Mouse (Mus musculus) heart, adult 2 months (tissue): ENCODE results near the gene Snrpd3. TPM values are rescaled to one million over a fixed set of nuclear protein-coding genes. Genes with fewer than 3 reads are reported as not detected.

ENCODE experiments used
- DNase-seq, 2 experiments: peaks; one replicate each; pipeline ENCODE4 v3.0.0; 2021
- H3K27ac ChIP-seq: fragments of 200-600 bp; 2 replicates; pipeline ENCODE4 v1.8.1; 2022
- H3K27me3 ChIP-seq: fragments of 200-500 bp; 2 replicates; pipeline ENCODE4 v1.6.1; 2012; ENCODE audit warnings: mild to moderate bottlenecking, low read length, inconsistent platforms, mixed read lengths; ENCODE audit not compliant: control insufficient read depth, insufficient read depth
- H3K36me3 ChIP-seq: fragments of 200-500 bp; 2 replicates; pipeline ENCODE4 v1.6.1; 2012; ENCODE audit warnings: low read length, inconsistent platforms; ENCODE audit not compliant: control insufficient read depth, insufficient read depth
- H3K4me1 ChIP-seq: fragments of 200-500 bp; 2 replicates; pipeline ENCODE4 v1.6.1; 2011; ENCODE audit warnings: low read length; ENCODE audit not compliant: control insufficient read depth, insufficient read depth
- H3K4me3 ChIP-seq: fragments of 200-600 bp; 2 replicates; pipeline ENCODE4 v1.8.1; 2022
- H3K79me2 ChIP-seq: fragments of 200-500 bp; replicated peaks from 2 replicates; pipeline ENCODE4 v1.6.1; 2012; ENCODE audit warnings: mild to moderate bottlenecking, inconsistent platforms, low read length, moderate library complexity, mixed read lengths; ENCODE audit not compliant: control insufficient read depth, insufficient read depth
- H3K9ac ChIP-seq: fragments of 200-500 bp; 2 replicates; pipeline ENCODE4 v1.6.1; 2012; ENCODE audit warnings: low read depth, mild to moderate bottlenecking, control low read depth, inconsistent platforms, low read length, mixed read lengths
- CTCF ChIP-seq: fragments of 200-600 bp; IDR thresholded peaks from 2 replicates; pipeline ENCODE4 v1.8.1; 2022; ENCODE audit warnings: antibody characterized with exemption, mild to moderate bottlenecking, moderate library complexity
- EP300 ChIP-seq: fragments of 200-500 bp; IDR thresholded peaks from 2 replicates; pipeline ENCODE4 v1.6.1; 2011; ENCODE audit warnings: low read depth, low read length, control low read depth; ENCODE audit not compliant: insufficient read depth
- POLR2A ChIP-seq: fragments of 200-500 bp; IDR thresholded peaks from 2 replicates; pipeline ENCODE4 v1.6.1; 2011; ENCODE audit warnings: mild to moderate bottlenecking, low read depth, low read length, control low read depth; ENCODE audit not compliant: insufficient read depth
- WGBS: fragments of 180-500 bp; shearing (Covaris S2); methylation state at CpG from one replicate; pipeline ENCODE4 v1.1.7; 2018; 5-methylcytosine and 5-hydroxymethylcytosine counted together
- intact Hi-C: fragments of 180-260 bp; cut with DNase I; formaldehyde crosslinking; loops from one replicate; pipeline ENCODE4 v1.15.1; 2025
- polyA plus RNA-seq: library from polyadenylated mRNA; depleted of rRNA; stranded (reverse); fragments of >200 nt; gene quantifications from 2 replicates; pipeline ENCODE4 v1.2.3, GENCODE M21; 2012
- total RNA-seq, 2 experiments: library from RNA; stranded (reverse); gene quantifications; 2 replicates each; pipeline ENCODE4 v1.2.3; 2021

Snrpd3 gene
- total and polyA plus RNA-seq, 3 experiments = 20.8 to 65.8 (median 61.1) TPM

DNA sequence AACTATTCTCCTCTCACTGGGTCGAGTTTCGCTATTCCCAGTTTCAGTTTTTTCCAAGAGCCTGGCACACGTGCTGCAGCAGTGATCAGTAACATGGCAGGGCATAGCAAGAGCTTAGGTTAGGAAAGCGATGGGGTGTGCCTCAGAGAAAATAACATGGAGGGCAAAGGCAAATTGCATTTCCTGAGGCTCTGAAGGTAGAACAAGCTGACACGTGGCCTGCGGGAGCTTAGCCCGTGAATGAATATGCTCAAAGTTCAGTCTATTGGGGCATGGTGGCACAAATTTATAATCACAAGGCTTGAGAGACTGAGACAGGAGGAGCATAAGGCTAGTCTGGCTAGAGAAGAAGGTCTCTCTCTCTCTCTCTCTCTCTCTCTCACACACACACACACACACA lies 4.6 kb upstream of the Snrpd3 start:
- intact Hi-C loops = no loop called here
- 89% methylated on average over 7 of the region's 7 CpGs for WGBS
- H3K27ac ChIP-seq = no peak overlapping the region

DNA sequence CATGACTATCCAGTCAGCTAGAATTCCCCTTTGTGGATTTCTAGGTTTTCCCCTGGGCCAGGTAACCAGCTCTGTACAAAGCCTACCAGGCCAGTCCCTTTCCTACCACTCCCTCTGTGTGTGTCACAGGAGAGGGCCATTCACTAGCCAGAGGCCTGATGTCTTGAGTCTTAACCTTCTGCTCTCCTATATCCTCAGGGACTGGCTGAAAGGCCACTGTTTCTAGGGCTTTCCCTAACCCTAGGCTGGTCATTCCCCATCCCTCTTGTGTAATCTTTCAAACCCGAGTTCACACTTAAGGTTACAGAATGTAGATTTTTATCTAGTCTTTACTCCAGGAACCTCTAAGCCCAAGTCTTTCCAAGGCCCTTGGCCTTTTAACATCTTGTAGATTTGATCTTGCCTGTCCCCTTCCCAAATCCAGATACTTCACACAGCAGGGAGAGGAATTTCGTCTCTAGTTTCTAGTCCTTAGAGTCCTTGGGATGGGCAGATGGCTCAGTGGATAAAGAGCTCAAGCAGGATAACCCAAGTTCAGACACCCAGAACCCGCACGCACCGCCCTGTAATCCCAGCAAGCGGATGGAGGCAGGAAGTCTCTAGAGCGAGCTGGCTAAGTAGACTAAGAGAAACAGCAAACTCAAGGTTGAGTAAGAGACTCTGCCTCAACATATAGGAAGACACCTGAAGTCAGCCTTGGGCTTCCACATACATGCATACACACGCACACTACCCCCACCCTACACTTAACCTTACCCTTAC lies 3.9 kb upstream of the Snrpd3 start:
- Histone ChIP-seq H3K4me1 (peaks cover 17% of the 10 kb centered on the region), H3K79me2 (no peaks in the 10 kb centered on the region), H3K4me3 (no peak overlapping the region), H3K27me3 (no peaks in the 10 kb centered on the region), H3K27ac (no peak overlapping the region), H3K9ac (no peak overlapping the region), H3K36me3 (peaks cover under 1% of the 10 kb centered on the region; the same call in 1 of the 2 replicates)
- intact Hi-C loops = no loop called here
- TF ChIP-seq EP300 = no peak
- no peak for TF ChIP-seq POLR2A
- no peak for TF ChIP-seq CTCF
- 88% methylated on average over 8 of the region's 8 CpGs for WGBS
- DNase-seq = no peak

More for the DNA sequence above, 4.6 kb upstream of the Snrpd3 start:
- Histone ChIP-seq H3K27me3 (no peaks in the 10 kb centered on the region), H3K4me1 (peaks cover 16% of the 10 kb centered on the region), H3K79me2 (no peaks in the 10 kb centered on the region), H3K36me3 (no peaks in the 10 kb centered on the region; the same call in 1 of the 2 replicates), H3K9ac (no peak overlapping the region), H3K4me3 (no peak overlapping the region)
- TF ChIP-seq POLR2A = no peak
- no peak for TF ChIP-seq CTCF
- TF ChIP-seq EP300 = no peak
- DNase-seq = no peak

DNA sequence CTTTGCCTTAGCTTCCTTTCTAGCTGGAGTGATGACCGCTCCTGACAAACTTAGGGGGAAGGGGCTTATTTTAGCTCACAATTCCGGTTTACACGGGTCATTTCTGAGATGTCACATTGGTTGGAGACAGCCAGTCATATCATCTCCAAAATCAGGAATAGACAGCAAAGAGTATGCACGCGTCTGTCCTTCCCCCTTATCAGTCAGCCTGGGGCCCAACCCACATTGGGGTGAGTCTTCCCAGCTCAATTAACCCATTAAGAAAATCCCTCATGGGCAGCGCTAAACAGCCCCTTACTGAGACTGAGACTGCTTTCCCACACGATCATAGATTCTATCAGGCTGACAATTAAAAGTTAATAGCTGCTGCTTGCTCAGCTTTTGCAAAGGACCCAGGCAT lies 3.0 kb upstream of the Snrpd3 start:
- Histone ChIP-seq H3K27ac (no peak overlapping the region), H3K4me1 (peaks cover 19% of the 10 kb centered on the region)

DNA sequence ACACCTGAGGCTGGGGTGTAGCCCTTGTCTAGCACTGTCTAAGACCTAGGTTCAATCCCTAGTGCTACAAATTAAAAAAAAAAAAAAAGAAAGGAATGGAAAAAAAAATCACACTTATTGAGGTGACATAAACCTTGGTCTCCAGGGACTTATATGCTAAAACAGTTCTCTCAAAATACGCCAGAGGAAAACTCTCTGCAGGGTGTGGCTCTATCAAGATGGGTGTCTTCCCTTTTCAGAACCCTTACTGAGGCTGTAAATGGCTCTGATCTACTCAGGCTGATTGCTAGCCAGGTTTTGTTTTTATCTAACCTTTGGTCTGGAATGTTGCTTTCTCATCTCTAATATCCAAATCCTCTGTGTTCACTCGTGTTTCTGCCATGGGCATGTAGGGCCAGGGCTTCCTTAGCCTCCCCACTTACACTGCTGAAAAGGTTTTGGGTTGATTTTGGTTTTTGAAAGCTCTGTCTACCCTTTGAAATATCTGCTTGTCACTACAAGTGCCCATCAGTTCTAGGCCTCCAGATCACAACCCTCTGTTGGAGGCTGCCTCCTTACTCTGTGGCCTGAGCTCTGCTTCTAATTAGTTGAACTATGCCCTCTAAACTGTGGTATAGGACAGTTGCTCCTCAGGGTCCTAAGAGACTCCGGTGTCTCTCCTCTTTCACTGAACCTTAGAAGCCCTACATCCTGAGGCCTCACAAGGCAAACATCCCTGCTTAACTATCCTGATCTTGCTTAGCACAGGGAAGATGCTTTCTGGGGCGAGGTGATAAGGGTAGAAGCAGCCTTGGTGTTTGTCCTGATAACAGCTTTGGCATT lies 1.9 kb upstream of the Snrpd3 start:
- Histone ChIP-seq H3K9ac (peak overlapping the region; percentile 14; the same call in 1 of the 2 replicates), H3K27ac (peak overlapping the region; percentile 99), H3K79me2 (no peaks in the 10 kb centered on the region; the same call in 1 of the 2 replicates), H3K4me1 (peaks cover 16% of the 10 kb centered on the region), H3K27me3 (no peaks in the 10 kb centered on the region), H3K36me3 (peaks cover 6% of the 10 kb centered on the region), H3K4me3 (no peak overlapping the region; the same call in 1 of the 2 replicates)
- DNase-seq = no peak
- TF ChIP-seq POLR2A (no peak), EP300 (no peak), CTCF (no peak)
- 58% methylated on average over 4 of the region's 4 CpGs for WGBS
- intact Hi-C loops = loop anchor here (2.0 kb wide), 1 partner anchor 303 kb away; the partner anchor contains the start of gene Specc1l

More for the DNA sequence above, 3.0 kb upstream of the Snrpd3 start:
- Histone ChIP-seq H3K9ac (no peak overlapping the region), H3K36me3 (peaks cover 4% of the 10 kb centered on the region; the same call in 1 of the 2 replicates), H3K27me3 (no peaks in the 10 kb centered on the region), H3K4me3 (no peak overlapping the region), H3K79me2 (no peaks in the 10 kb centered on the region; the same call in 1 of the 2 replicates)
- intact Hi-C loops = no loop called here
- no peak for DNase-seq
- TF ChIP-seq EP300 (no peak), CTCF (no peak), POLR2A (no peak)
- 50% methylated on average over 7 of the region's 7 CpGs for WGBS

DNA sequence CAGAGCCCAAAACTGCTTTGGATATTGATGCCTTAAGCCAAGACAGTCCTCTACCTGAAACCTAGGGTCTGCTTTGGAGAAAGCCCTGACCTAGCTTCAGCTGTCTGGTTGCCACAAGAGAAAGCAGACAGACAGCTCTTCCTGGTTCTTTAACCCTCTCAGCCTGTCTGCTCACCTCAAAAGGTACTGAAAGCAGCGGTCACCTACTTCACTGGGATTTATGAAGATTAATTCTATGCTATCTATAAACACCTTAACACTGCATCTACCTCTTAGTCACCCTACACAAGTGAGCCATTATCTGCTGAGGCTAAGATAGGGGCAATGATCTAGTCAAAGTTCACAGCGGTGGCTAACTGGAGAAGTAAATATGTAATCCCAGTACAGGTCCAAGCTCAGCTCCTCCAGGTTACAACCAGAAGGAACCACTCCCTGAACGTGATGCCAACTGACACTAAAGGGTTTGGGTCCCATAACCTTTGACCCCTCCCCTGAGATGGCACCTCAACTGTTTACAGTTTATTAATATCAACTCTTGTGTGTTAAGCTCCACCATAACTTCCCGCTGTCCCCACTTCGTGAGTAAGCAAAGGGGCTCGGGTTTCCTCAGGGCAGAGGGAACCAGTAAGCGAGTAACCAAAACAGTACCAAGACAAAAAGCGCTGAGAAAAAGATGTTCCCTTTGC lies 1.2 kb upstream of the Snrpd3 start:
- no peak for DNase-seq
- no peak for TF ChIP-seq POLR2A
- TF ChIP-seq CTCF = no peak
- no peak for TF ChIP-seq EP300
- intact Hi-C loops = loop anchor here (2.0 kb wide), 1 partner anchor 303 kb away; the partner anchor contains the start of gene Specc1l
- H3K36me3 ChIP-seq = peaks cover 6% of the 10 kb centered on the region
- peaks cover 14% of the 10 kb centered on the region for H3K4me1 ChIP-seq
- H3K27me3 ChIP-seq = no peaks in the 10 kb centered on the region
- WGBS = 18% methylated on average over 8 of the region's 8 CpGs
- peak overlapping the region; percentile 99 for H3K27ac ChIP-seq
- H3K9ac ChIP-seq = peak overlapping the region; percentile 97
- H3K4me3 ChIP-seq = peak overlapping the region; percentile 98
- H3K79me2 ChIP-seq = peaks cover 1% of the 10 kb centered on the region; the same call in 1 of the 2 replicates
